Mouse (Mus musculus) stomach, embryonic 15.5 days (tissue): ENCODE measurements around the gene Serpina3f. TPM values are rescaled to one million over a fixed set of nuclear protein-coding genes. Genes with fewer than 3 reads are reported as not detected.

Source experiments
- ATAC-seq: fragments of 200-750 bp; cut with Nextera tagmentation; 2 replicates; pipeline ENCODE4 v1.8.0; 2017; ENCODE audit warnings: low read depth, moderate number of reproducible peaks, moderate TSS enrichment; ENCODE audit not compliant: insufficient read depth, low FRiP score
- H3K27ac ChIP-seq: fragments of 300-500 bp; sonication (generic); 2 replicates; pipeline ENCODE4 v1.5.1; 2015; ENCODE audit warnings: mild to moderate bottlenecking, inconsistent platforms
- H3K27me3 ChIP-seq: fragments of 300-500 bp; sonication (generic); replicated peaks from 2 replicates; pipeline ENCODE4 v1.6.1; 2015; ENCODE audit warnings: inconsistent platforms
- H3K36me3 ChIP-seq: fragments of 300-500 bp; sonication (generic); 2 replicates; pipeline ENCODE4 v1.6.1; 2015; ENCODE audit warnings: inconsistent platforms
- H3K4me1 ChIP-seq: fragments of 300-500 bp; sonication (generic); 2 replicates; pipeline ENCODE4 v1.6.1; 2015; ENCODE audit warnings: inconsistent platforms
- H3K4me2 ChIP-seq: fragments of 300-500 bp; sonication (generic); 2 replicates; pipeline ENCODE4 v1.6.1; 2015; ENCODE audit warnings: mild to moderate bottlenecking, inconsistent platforms
- H3K4me3 ChIP-seq: fragments of 300-500 bp; sonication (generic); replicated peaks from 2 replicates; pipeline ENCODE4 v1.5.1; 2015; ENCODE audit warnings: inconsistent platforms
- H3K9ac ChIP-seq: fragments of 300-500 bp; sonication (generic); 2 replicates; pipeline ENCODE4 v1.6.1; 2015; ENCODE audit warnings: inconsistent platforms
- H3K9me3 ChIP-seq: fragments of 300-500 bp; sonication (generic); 2 replicates; pipeline ENCODE4 v1.6.1; 2016; ENCODE audit warnings: inconsistent platforms
- WGBS: fragments of 180-500 bp; shearing (Covaris S2); methylation state at CpG from one replicate; pipeline ENCODE4 v1.1.7; 2015; 5-methylcytosine and 5-hydroxymethylcytosine counted together
- polyA plus RNA-seq: library from polyadenylated mRNA; unstranded; fragments of >200 nt; fragmentation: Nextera tagmentation; extraction: Ambion mirVana; gene quantifications from 2 replicates; pipeline ENCODE4 v1.2.1, GENCODE M21; 2015

Serpina3f gene
- polyA plus RNA-seq, 1 experiment from 2014 or later, result 0.22 TPM

DNA sequence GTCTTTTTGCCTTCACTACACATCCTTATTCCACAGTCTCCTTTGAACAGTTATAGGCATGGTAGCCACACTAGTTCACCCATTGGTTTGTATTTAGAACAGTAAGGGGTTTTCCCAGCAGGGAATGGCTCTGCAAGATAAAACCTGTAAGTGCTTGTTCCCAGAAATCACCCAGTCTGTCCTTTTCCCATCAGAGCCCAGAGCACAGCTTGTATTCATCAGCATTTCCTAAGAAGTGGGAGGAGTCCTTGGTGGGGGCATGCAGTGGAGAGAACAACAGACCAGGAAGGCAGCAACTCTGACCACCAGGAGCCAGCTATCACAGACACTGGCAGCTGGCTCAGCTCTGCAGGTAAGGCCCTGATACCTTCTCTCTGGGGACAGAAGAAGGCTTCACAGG is 48.5 kb downstream of the Serpina3f start, which contains the start of gene Serpina3i:
Gene Serpina3i (plus strand): TSS at position 260 of the 400 bp plus-strand sequence.
- Histone ChIP-seq H3K4me2 (no peak within 1 kb of the TSS), H3K4me1 (no peaks in the 10 kb centered on the region), H3K9ac (no peak within 1 kb of the TSS), H3K27me3 (no peaks in the 10 kb centered on the region), H3K27ac (no peak within 1 kb of the TSS), H3K9me3 (no peaks in the 10 kb centered on the region), H3K36me3 (no peaks in the 10 kb centered on the region), H3K4me3 (no peak within 1 kb of the TSS)
- no peak for ATAC-seq

DNA sequence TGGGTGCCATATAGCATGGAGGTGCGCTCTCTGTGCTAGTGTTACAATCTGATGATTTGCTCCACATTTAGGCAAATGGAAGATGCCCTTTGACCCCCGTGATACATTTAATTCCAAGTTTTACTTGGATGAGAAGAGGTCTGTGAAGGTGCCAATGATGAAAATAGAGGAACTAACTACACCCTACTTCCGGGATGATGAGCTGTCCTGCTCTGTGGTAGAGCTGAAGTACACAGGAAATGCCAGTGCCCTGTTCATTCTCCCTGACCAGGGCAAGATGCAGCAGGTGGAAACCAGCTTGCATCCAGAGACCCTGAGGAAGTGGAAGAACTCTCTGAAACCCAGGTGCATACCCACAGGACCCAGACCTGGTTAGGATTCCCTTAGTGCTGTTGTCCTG is 52.0 kb downstream of the Serpina3f start:
- Histone ChIP-seq H3K4me2 (no peak overlapping the region), H3K27ac (no peak overlapping the region), H3K4me3 (no peak overlapping the region), H3K9me3 (no peaks in the 10 kb centered on the region), H3K27me3 (no peaks in the 10 kb centered on the region), H3K9ac (no peak overlapping the region), H3K4me1 (no peaks in the 10 kb centered on the region), H3K36me3 (no peaks in the 10 kb centered on the region)
- no peak for ATAC-seq
- WGBS, result 72% methylated on average over 3 of the region's 3 CpGs

Other genes starting within 250 kb of the Serpina3f start
- 0.21 and 0.87 TPM in 2 replicates for gene Serpina11, start 224.6 kb upstream of the Serpina3f start, polyA plus RNA-seq
- not detected in 2 replicates for gene Serpina9, start 200.8 kb upstream of the Serpina3f start, polyA plus RNA-seq
- gene Serpina12, start 170.1 kb upstream of the Serpina3f start, polyA plus RNA-seq, result not detected in 2 replicates
- gene Serpina5, start 113.4 kb upstream of the Serpina3f start, polyA plus RNA-seq, result 0.05 TPM in 1 of 2 replicates, not detected in the other
- gene Serpina3a, start 101.8 kb upstream of the Serpina3f start, polyA plus RNA-seq, result not detected in 2 replicates
- not detected in 2 replicates for gene Serpina3b, start 86.5 kb upstream of the Serpina3f start, polyA plus RNA-seq
- gene Serpina3c, start 60.7 kb upstream of the Serpina3f start, polyA plus RNA-seq, result not detected in 2 replicates
- gene Serpina3g, start 21.7 kb downstream of the Serpina3f start, polyA plus RNA-seq, result 2.0 and 3.2 TPM in 2 replicates
- 0.12 TPM in 1 of 2 replicates, not detected in the other for gene Serpina3i, start 48.6 kb downstream of the Serpina3f start, polyA plus RNA-seq
- gene Serpina3j, start 100.0 kb downstream of the Serpina3f start, polyA plus RNA-seq, result not detected in 2 replicates
- not detected in 2 replicates for gene Serpina3k, start 123.9 kb downstream of the Serpina3f start, polyA plus RNA-seq
- gene Serpina3m, start 123.9 kb downstream of the Serpina3f start, polyA plus RNA-seq, result not detected in 2 replicates
- not detected in 2 replicates for gene Serpina3n, start 192.2 kb downstream of the Serpina3f start, polyA plus RNA-seq